Mouse (Mus musculus) stomach, postnatal 0 days (tissue): ENCODE data around the gene Nacc1.
"Not testable (repeated sequence)": the region's sequence is repeated elsewhere in the genome, so short reads cannot be mapped to it uniquely, and the experiment has no call there.

ENCODE experiments used
- CTCF ChIP-seq: IDR thresholded peaks from 2 replicates; pipeline ENCODE4 v1.5.1; 2016; ENCODE audit warnings: antibody characterized with exemption, low read depth, mild to moderate bottlenecking, moderate library complexity
- EP300 ChIP-seq: optimal IDR thresholded peaks from 2 replicates; pipeline ENCODE3; 2016; ENCODE audit warnings: antibody characterized with exemption

GRCm38 (mm10) chr8:84623425-84623824, 64.2 kb downstream of the Nacc1 start:
- not testable (repeated sequence) for TF ChIP-seq CTCF, EP300
